Mouse (Mus musculus): ENCODE measurements around the gene Snf8.

Gene Snf8

GRCm38 (mm10) chr11:96074351-96075176, 39.9 kb downstream of the Snf8 start:
- peak; percentile 12 for DNase-seq (ENCODE audit: low spot score)

- DNase-seq (ENCODE audit: low spot score), result peak; percentile 27
Measured at GRCm38 (mm10) chr11:96075177-96075508, 40.5 kb downstream of the Snf8 start.

GRCm38 (mm10) chr11:96075509-96076220, 41.0 kb downstream of the Snf8 start, which contains the start of gene Atp5g1:
Atp5g1 (minus strand) TSS chr11:96075670.
- DNase-seq (ENCODE audit: low spot score), result peak; percentile 100

GRCm38 (mm10) chr11:96076221-96077105, 41.8 kb downstream of the Snf8 start:
- no peak for DNase-seq (ENCODE audit: low spot score)

- no peak for DNase-seq (ENCODE audit: low spot score)
Measured at GRCm38 (mm10) chr11:96080736-96081135, 46.1 kb downstream of the Snf8 start.

- DNase-seq (ENCODE audit: low spot score), result no peak
Measured at GRCm38 (mm10) chr11:96082682-96083081, 48.0 kb downstream of the Snf8 start.

- no peak for DNase-seq (ENCODE audit: low spot score)
Measured at GRCm38 (mm10) chr11:96087981-96088380, 53.3 kb downstream of the Snf8 start.

GRCm38 (mm10) chr11:96091073-96091472, 56.4 kb downstream of the Snf8 start:
- DNase-seq (ENCODE audit: low spot score), result peak; percentile 60

- DNase-seq (ENCODE audit: low spot score), result no peak
Measured at GRCm38 (mm10) chr11:96092674-96093291, 58.1 kb downstream of the Snf8 start.

- peak; percentile 74 for DNase-seq (ENCODE audit: low spot score)
Measured at GRCm38 (mm10) chr11:96093361-96093760, 58.7 kb downstream of the Snf8 start.

All from embryo, embryonic 10.5 days (tissue).